Mouse (Mus musculus): Measurements from ENCODE around the gene Defb3.
"Not testable (repeated sequence)": the region's sequence is repeated elsewhere in the genome, so short reads cannot be mapped to it uniquely, and the experiment has no call there.

The Defb3 gene

GRCm38 (mm10) chr8:19293060-19293459 lies at the start of gene Defb3:
Defb3 (plus strand) TSS chr8:19293360.
- not testable (repeated sequence) for DNase-seq (ENCODE audit: low read depth, low spot score)

DNA sequence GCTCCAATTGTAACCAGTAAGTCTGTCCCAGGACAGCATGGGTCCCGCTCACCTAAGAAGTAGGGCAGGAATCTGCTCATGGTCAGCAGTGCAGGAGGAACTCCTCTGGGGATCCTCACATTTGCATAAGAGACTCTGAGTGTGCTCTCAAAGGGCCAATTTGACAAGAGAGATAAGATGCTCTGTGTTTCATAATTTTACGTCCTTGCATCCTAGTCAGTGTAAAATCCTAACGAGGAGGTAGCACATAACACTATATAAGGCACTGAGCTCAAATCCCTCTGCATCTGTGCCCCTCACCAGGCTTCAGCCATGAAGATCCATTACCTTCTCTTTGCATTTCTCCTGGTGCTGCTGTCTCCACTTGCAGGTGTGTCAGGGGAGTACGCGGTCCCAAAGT lies 45.9 kb upstream of the Defb3 start, which contains the start of gene Defb5:
Gene Defb5 (plus strand): TSS at position 301 of the 400 bp plus-strand sequence.
- no peak for DNase-seq (ENCODE audit: low read depth, low spot score)

DNA sequence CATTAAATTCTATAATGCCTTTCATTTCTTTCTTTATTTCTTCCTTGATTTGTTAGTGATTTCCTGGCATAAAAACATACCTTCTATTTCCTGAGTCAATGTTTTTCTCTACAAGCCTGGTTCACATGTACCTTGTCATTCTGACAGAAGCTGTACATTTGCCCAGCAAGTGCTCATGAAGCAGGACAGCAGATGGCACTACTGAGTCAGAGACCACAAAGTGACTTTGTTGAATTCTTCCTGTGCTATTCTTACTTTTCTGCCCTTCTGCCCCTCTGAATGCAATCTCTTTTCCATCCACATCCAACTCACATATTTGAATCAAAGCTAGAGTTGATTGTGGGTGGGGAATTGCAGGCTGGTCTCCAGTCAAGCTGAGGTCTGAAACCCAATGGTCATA lies 35.0 kb upstream of the Defb3 start:
- no peak for DNase-seq (ENCODE audit: low read depth, low spot score)

- DNase-seq (ENCODE audit: low read depth, low spot score): no peak
These were observed 33.5 kb upstream of the Defb3 start for GRCm38 (mm10) chr8:19259667-19260066.

DNA sequence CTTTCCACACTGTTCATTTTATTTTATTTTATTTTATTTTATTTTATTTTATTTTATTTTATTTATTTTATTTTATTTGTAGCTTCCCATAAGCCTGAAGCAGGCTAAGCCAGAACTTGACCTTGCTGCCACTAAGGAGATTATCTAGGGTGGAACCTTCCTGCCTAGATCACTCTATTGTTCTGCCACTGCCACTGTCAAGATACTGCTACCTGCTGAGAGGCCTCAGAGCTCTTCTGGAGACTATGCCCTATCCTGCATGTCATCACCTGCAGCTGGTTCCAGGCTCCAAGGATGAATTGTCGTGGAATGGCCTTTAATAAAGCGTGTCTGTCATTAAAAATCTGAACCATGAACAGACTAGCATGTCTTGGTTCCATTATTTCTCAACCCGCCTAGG lies 5.2 kb downstream of the Defb3 start:
- not testable (repeated sequence) for DNase-seq (ENCODE audit: low read depth, low spot score)

DNA sequence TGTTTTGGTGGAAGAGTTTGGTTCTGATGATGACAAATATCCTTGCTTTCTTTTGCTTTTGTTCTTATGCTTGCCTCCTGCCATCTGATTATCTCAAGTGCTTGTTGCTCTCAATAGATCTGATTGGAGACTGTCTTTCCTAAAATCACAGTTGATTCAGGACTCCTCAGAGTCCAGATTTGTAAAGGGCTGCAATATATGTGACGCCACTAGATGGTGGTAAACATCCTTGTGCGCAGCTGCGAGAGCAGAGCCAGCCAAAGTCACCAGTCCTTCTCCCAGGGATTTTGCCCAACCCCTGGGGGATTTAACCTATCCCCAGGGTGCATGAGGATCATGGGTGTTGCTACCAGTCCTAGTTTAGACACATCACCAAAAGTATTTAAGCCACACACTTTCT lies 38.7 kb downstream of the Defb3 start:
- no peak for DNase-seq (ENCODE audit: low read depth, low spot score)

All from 3T3-L1 (cell line).